Mouse (Mus musculus): ENCODE measurements around the gene Coq5. TPM values are rescaled to one million over a fixed set of nuclear protein-coding genes. Genes with fewer than 3 reads are reported as not detected.
A peak's percentile ranks its signal among the peaks of the same experiment; 100 is the strongest.

Coq5 gene
- total and polyA plus RNA-seq, 3 experiments = 41.9 to 46.7 (median 43.9) TPM

- DNase-seq (ENCODE audit: extremely low read depth) = peak; percentile 97
- H3K27ac ChIP-seq (ENCODE audit: insufficient read depth, low read depth) = peak within 1 kb of the TSS; percentile 58
- H3K79me2 ChIP-seq (replicated peaks; ENCODE audit: control insufficient read depth, extremely low read depth, insufficient read depth, poor library complexity, severe bottlenecking) = peaks cover 46% of the 10 kb centered on the region
- H3K4me1 ChIP-seq (ENCODE audit: control insufficient read depth in 1 of 2, insufficient read depth in 2 of 2) = peaks cover 7 to 48% of the 10 kb centered on the region in 2 experiments
- H3K9me3 ChIP-seq (replicated peaks; ENCODE audit: low read length) = peaks cover 2% of the 10 kb centered on the region
- no peaks in the 10 kb centered on the region for H3K27me3 ChIP-seq (replicated peaks)
- H3K36me3 ChIP-seq (replicated peaks in 1 of 2; ENCODE audit: control insufficient read depth in 1 of 2, insufficient read depth in 1 of 2, low read length in 1 of 2) = peaks cover 14 to 27% of the 10 kb centered on the region in 2 experiments
- peak within 1 kb of the TSS; percentile 83 to 98 (median 92) for H3K4me3 ChIP-seq (replicated peaks in 1 of 3; ENCODE audit: low read depth in 2 of 3, low read length in 2 of 3, poor library complexity in 1 of 3)
- in situ Hi-C loops (cut with MboI; ENCODE audit: low pct_ligation_motif_present, low pct_unique_long_range_greater_than_20kb, low sequenced_read_pairs) = no loop called here
- peak within 1 kb of the TSS; percentile 99 for H3K4me2 ChIP-seq (ENCODE audit: insufficient read depth, low read depth, poor library complexity, severe bottlenecking)
- H3K9ac ChIP-seq (ENCODE audit: insufficient read depth, low read depth) = peak within 1 kb of the TSS; percentile 95
- no peak for TF ChIP-seq JUN (IDR thresholded peaks at IDR 0.05; ENCODE audit: insufficient read depth, low read depth, low read length)
- TF ChIP-seq PAX5 (IDR thresholded peaks at IDR 0.05; ENCODE audit: low read length) = no peak
- TF ChIP-seq TCF12 (IDR thresholded peaks at IDR 0.05; ENCODE audit: low read depth, low read length) = peak; percentile 81
- TF ChIP-seq SIN3A (IDR thresholded peaks at IDR 0.05; ENCODE audit: low read length) = peak; percentile 87
- TF ChIP-seq USF2 (conservative IDR thresholded peaks at IDR 0.05; ENCODE audit: low read depth, low read length) = no peak; the same call in 1 of the 2 replicates
- no peak for TF ChIP-seq SMC3 (IDR thresholded peaks at IDR 0.05; ENCODE audit: low read depth, low read length)
- peak; percentile 97 for TF ChIP-seq HCFC1 (IDR thresholded peaks at IDR 0.05; ENCODE audit: low read depth, low read length)
- TF ChIP-seq GABPA (IDR thresholded peaks at IDR 0.05; ENCODE audit: insufficient replicate concordance, low read depth, low read length) = no peak; the same call in 1 of the 2 replicates
- TF ChIP-seq UBTF (IDR thresholded peaks at IDR 0.05; ENCODE audit: low read depth, low read length) = no peak
- TF ChIP-seq NELFE (IDR thresholded peaks at IDR 0.05; ENCODE audit: low read depth, low read length) = peak; percentile 98
- peak; percentile 93 for TF ChIP-seq MYC (IDR thresholded peaks at IDR 0.05; ENCODE audit: low read depth, low read length)
- no peak for TF ChIP-seq ZC3H11A (IDR thresholded peaks at IDR 0.05; ENCODE audit: low read depth, low read length)
- TF ChIP-seq CHD1 (IDR thresholded peaks at IDR 0.05; ENCODE audit: low read depth, low read length) = peak; percentile 85
- no peak for TF ChIP-seq RCOR1 (conservative IDR thresholded peaks at IDR 0.05; ENCODE audit: low read depth, low read length)
- TF ChIP-seq MXI1 (IDR thresholded peaks at IDR 0.05; ENCODE audit: low read depth, low read length) = peak; percentile 95
- no peak; the same call in 1 of the 2 replicates for TF ChIP-seq EP300 (IDR thresholded peaks at IDR 0.05; ENCODE audit: low read length)
- no peak for TF ChIP-seq USF1 (IDR thresholded peaks at IDR 0.05; ENCODE audit: low read depth, low read length)
- TF ChIP-seq KAT2A (IDR thresholded peaks at IDR 0.05; ENCODE audit: insufficient replicate concordance, low read length) = peak; percentile 90; the same call in 1 of the 2 replicates
- TF ChIP-seq CTCF (conservative IDR thresholded peaks at IDR 0.05 in 1 of 2, IDR thresholded peaks at IDR 0.05 in 1 of 2; ENCODE audit: low read depth in 2 of 2, low read length in 2 of 2) = no peak
- peak; percentile 98 for TF ChIP-seq POLR2A (IDR thresholded peaks at IDR 0.05; ENCODE audit: low read depth, low read length)
- no peak for TF ChIP-seq ZKSCAN1 (IDR thresholded peaks at IDR 0.05; ENCODE audit: borderline replicate concordance, low read depth, low read length)
- peak; percentile 95 for TF ChIP-seq ZNF384 (IDR thresholded peaks at IDR 0.05; ENCODE audit: low read depth, low read length)
- TF ChIP-seq MAZ (IDR thresholded peaks at IDR 0.05; ENCODE audit: low read depth, low read length) = 0 out of 2 replicates have a peak, but pooled peaks have one; percentile 61
- peak; percentile 98 for TF ChIP-seq TBP (conservative IDR thresholded peaks at IDR 0.05; ENCODE audit: low read depth, low read length)
- no peak for TF ChIP-seq CHD2 (IDR thresholded peaks at IDR 0.05; ENCODE audit: low read length)
- no peak for TF ChIP-seq NRF1 (IDR thresholded peaks at IDR 0.05; ENCODE audit: low read depth, low read length)
- TF ChIP-seq MEF2A (IDR thresholded peaks at IDR 0.05; ENCODE audit: borderline replicate concordance, low read depth, low read length) = no peak; the same call in 1 of the 2 replicates
- TF ChIP-seq JUND (conservative IDR thresholded peaks at IDR 0.05; ENCODE audit: low read depth, low read length) = no peak
- 0 out of 2 replicates have a peak, but pooled peaks have one; percentile 82 for TF ChIP-seq E2F4 (IDR thresholded peaks at IDR 0.05; ENCODE audit: insufficient replicate concordance, low read depth, low read length)
- TF ChIP-seq RAD21 (IDR thresholded peaks at IDR 0.05; ENCODE audit: low read depth, low read length) = no peak
- TF ChIP-seq MAX (IDR thresholded peaks at IDR 0.05; ENCODE audit: low read length) = peak; percentile 95
- TF ChIP-seq ELF1 (IDR thresholded peaks at IDR 0.05; ENCODE audit: low read depth, low read length) = peak; percentile 98
- peak; percentile 82 for TF ChIP-seq POLR2AphosphoS2 (IDR thresholded peaks at IDR 0.05; ENCODE audit: low read depth, low read length)
- TF ChIP-seq ZMIZ1 (IDR thresholded peaks at IDR 0.05; ENCODE audit: low read depth, low read length) = peak; percentile 78
- TF ChIP-seq BHLHE40 (IDR thresholded peaks at IDR 0.05; ENCODE audit: low read depth, low read length) = peak; percentile 10; the same call in 1 of the 2 replicates
- no peak for TF ChIP-seq MAFK (IDR thresholded peaks at IDR 0.05; ENCODE audit: insufficient replicate concordance, low read length)
- 0 out of 2 replicates have a peak, but pooled peaks have one; percentile 14 for TF ChIP-seq ETS1 (conservative IDR thresholded peaks at IDR 0.05; ENCODE audit: low read depth, low read length)
- dilution Hi-C loops (cut with MboI; ENCODE audit: extremely low pct_ligation_motif_present, extremely low pct_unique_long_range_greater_than_20kb, low sequenced_read_pairs) = no loop called here
Measured at GRCm38 (mm10) chr5:115272812-115273548, 6.5 kb upstream of the Coq5 start, which contains the start of gene Rnf10. Gene Rnf10 (minus strand): TSS chr5:115272898.

Measured in CH12.LX (cell line).